Mouse (Mus musculus): ENCODE measurements at regions not wholly inside any gene's neighbourhood (a gene's known extent, or its start where the extent isn't known, plus 50 kb on each side); places are given as distances from the start of the nearest gene placed in this dataset.
"Not testable (repeated sequence)": the region's sequence is repeated elsewhere in the genome, so short reads cannot be mapped to it uniquely, and the experiment has no call there.

GRCm38 (mm10) chr13:97371200-97371599 is 130.3 kb downstream of the Enc1 start:
- Histone ChIP-seq H3K27me3 (replicated peaks) (peaks cover 9% of the 10 kb centered on the region), H3K9me3 (replicated peaks) (no peaks in the 10 kb centered on the region), H3K36me3 (no peaks in the 10 kb centered on the region), H3K4me3 (no peak overlapping the region), H3K4me1 (replicated peaks) (0 out of 2 replicates have a peak, but pooled peaks cover 6% of the 10 kb centered on the region), H3K27ac (ENCODE audit: poor library complexity, severe bottlenecking) (no peak overlapping the region), H3K9ac (no peak overlapping the region), H3K4me2 (no peak overlapping the region)
- ATAC-seq (ENCODE audit: insufficient number of reproducible peaks, low FRiP score) = no peak
- 87% methylated on average over 3 of the region's 3 CpGs for WGBS

GRCm38 (mm10) chr13:97366723-97367122 is 125.8 kb downstream of the Enc1 start:
- peaks cover 31% of the 10 kb centered on the region for H3K27me3 ChIP-seq (replicated peaks)
- no peak for ATAC-seq (ENCODE audit: insufficient number of reproducible peaks, low FRiP score)
- H3K9me3 ChIP-seq (replicated peaks) = no peaks in the 10 kb centered on the region
- no peak overlapping the region for H3K4me2 ChIP-seq
- H3K4me3 ChIP-seq = no peak overlapping the region
- peaks cover 18% of the 10 kb centered on the region for H3K4me1 ChIP-seq (replicated peaks)
- H3K27ac ChIP-seq (ENCODE audit: poor library complexity, severe bottlenecking) = no peak overlapping the region
- WGBS = 71% methylated on average over 8 of the region's 8 CpGs
- no peaks in the 10 kb centered on the region for H3K36me3 ChIP-seq
- H3K9ac ChIP-seq = no peak overlapping the region

- Histone ChIP-seq H3K9ac (no peak overlapping the region), H3K36me3 (no peaks in the 10 kb centered on the region), H3K4me2 (no peak overlapping the region), H3K27me3 (replicated peaks) (peaks cover 28% of the 10 kb centered on the region), H3K4me3 (no peak overlapping the region), H3K27ac (ENCODE audit: poor library complexity, severe bottlenecking) (no peak overlapping the region), H3K9me3 (replicated peaks) (no peaks in the 10 kb centered on the region), H3K4me1 (replicated peaks) (peaks cover 22% of the 10 kb centered on the region)
- WGBS = 24% methylated on average over 18 of the region's 18 CpGs
- no peak for ATAC-seq (ENCODE audit: insufficient number of reproducible peaks, low FRiP score)
Measured at GRCm38 (mm10) chr13:97365557-97366244, 124.8 kb downstream of the Enc1 start.

DNA sequence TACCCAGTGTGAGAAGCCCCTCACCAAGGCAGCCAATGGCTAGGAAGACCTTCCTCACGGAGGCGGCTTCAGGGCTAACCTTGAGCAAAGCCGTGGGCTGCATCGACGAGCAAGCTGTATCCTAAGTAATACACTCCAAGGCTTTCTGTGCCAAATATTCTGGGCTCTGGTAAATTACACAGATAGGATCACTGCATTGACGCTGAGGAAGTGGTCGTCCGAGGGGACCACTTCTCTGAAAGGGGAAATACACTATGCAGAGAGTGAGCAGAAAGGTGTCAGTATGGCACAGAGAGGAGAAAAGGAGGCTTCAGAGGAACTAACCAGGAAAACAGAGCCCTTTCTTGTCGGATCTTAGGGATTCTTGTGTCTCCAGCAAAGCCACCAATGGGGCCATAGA is 124.1 kb downstream of the Enc1 start:
- H3K27ac ChIP-seq (ENCODE audit: poor library complexity, severe bottlenecking) = no peak overlapping the region
- 51% methylated on average over 9 of the region's 9 CpGs for WGBS
- no peak for ATAC-seq (ENCODE audit: insufficient number of reproducible peaks, low FRiP score)
- no peak overlapping the region for H3K9ac ChIP-seq
- H3K4me2 ChIP-seq = no peak overlapping the region
- peaks cover 26% of the 10 kb centered on the region for H3K27me3 ChIP-seq (replicated peaks)
- H3K36me3 ChIP-seq = no peaks in the 10 kb centered on the region
- peaks cover 25% of the 10 kb centered on the region for H3K4me1 ChIP-seq (replicated peaks)
- H3K4me3 ChIP-seq = no peak overlapping the region
- no peaks in the 10 kb centered on the region for H3K9me3 ChIP-seq (replicated peaks)

DNA sequence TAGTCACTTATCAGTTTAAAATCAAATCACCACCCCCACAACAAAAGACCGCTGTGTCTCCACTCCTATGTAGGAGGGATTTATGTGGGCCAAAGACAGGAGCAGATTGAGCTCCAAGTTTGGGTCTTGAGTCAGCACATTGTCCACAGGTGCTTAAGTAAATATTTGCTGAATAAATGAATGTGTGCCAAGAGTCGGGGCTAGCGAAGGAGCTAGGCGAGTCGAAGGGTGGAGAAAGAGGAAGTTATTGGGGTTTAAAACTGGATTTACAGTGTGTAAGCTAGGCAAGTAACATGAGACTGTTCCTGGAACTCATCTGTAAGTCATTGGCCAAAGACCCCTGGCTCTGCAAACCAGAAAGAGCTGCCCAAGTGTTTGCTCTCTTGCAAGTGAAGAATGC is 122.9 kb downstream of the Enc1 start:
- no peaks in the 10 kb centered on the region for H3K9me3 ChIP-seq (replicated peaks)
- H3K36me3 ChIP-seq = no peaks in the 10 kb centered on the region
- H3K9ac ChIP-seq = no peak overlapping the region
- peaks cover 25% of the 10 kb centered on the region for H3K4me1 ChIP-seq (replicated peaks)
- no peak overlapping the region for H3K27ac ChIP-seq (ENCODE audit: poor library complexity, severe bottlenecking)
- no peak overlapping the region for H3K4me2 ChIP-seq
- whole genome bisulfite sequencing = 80% methylated on average over 5 of the region's 5 CpGs
- peaks cover 29% of the 10 kb centered on the region for H3K27me3 ChIP-seq (replicated peaks)
- ATAC-seq (ENCODE audit: insufficient number of reproducible peaks, low FRiP score) = no peak
- H3K4me3 ChIP-seq = no peak overlapping the region

DNA sequence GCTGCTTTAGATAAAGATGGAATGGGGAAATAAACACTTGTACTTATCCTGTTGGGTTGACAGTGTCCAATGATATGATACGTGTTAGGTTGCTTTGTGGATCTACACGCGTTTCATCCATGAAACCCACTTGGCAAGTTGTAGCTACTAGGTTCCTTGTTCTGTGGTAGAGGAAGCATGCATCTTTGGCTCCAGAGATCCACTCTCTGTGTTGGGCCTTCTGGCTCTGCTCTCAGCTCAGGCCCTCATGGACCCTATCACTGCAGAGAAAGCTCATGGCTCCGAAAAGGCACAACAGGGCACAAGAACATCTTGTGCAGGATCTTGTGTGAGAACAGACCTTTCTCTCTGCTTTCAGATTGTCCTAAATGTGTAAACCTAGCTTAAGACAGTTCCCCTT is 122.3 kb downstream of the Enc1 start:
- H3K27ac ChIP-seq (ENCODE audit: poor library complexity, severe bottlenecking) = no peak overlapping the region
- peaks cover 29% of the 10 kb centered on the region for H3K27me3 ChIP-seq (replicated peaks)
- H3K4me3 ChIP-seq = no peak overlapping the region
- H3K4me1 ChIP-seq (replicated peaks) = peaks cover 27% of the 10 kb centered on the region
- ATAC-seq (ENCODE audit: insufficient number of reproducible peaks, low FRiP score) = no peak
- H3K36me3 ChIP-seq = no peaks in the 10 kb centered on the region
- 52% methylated on average over 4 of the region's 4 CpGs for WGBS
- H3K9ac ChIP-seq = no peak overlapping the region
- H3K9me3 ChIP-seq (replicated peaks) = no peaks in the 10 kb centered on the region
- no peak overlapping the region for H3K4me2 ChIP-seq

- no peak overlapping the region for H3K9ac ChIP-seq
- H3K4me1 ChIP-seq (replicated peaks) = peaks cover 42% of the 10 kb centered on the region
- no peaks in the 10 kb centered on the region for H3K9me3 ChIP-seq (replicated peaks)
- no peak overlapping the region for H3K27ac ChIP-seq (ENCODE audit: poor library complexity, severe bottlenecking)
- H3K4me3 ChIP-seq = no peak overlapping the region
- H3K27me3 ChIP-seq (replicated peaks) = peaks cover 19% of the 10 kb centered on the region
- no peak overlapping the region for H3K4me2 ChIP-seq
- H3K36me3 ChIP-seq = no peaks in the 10 kb centered on the region
- no peak for ATAC-seq (ENCODE audit: insufficient number of reproducible peaks, low FRiP score)
- 49% methylated on average over 9 of the region's 9 CpGs for WGBS
Measured at GRCm38 (mm10) chr13:97360551-97360950, 119.6 kb downstream of the Enc1 start.

GRCm38 (mm10) chr13:97358781-97359305 is 117.9 kb downstream of the Enc1 start:
- H3K4me1 ChIP-seq (replicated peaks) = peaks cover 47% of the 10 kb centered on the region
- H3K27me3 ChIP-seq (replicated peaks) = peaks cover 8% of the 10 kb centered on the region; the same call in 1 of the 2 replicates
- no peak overlapping the region for H3K4me2 ChIP-seq
- H3K9me3 ChIP-seq (replicated peaks) = no peaks in the 10 kb centered on the region
- H3K36me3 ChIP-seq = no peaks in the 10 kb centered on the region
- H3K4me3 ChIP-seq = no peak overlapping the region
- H3K27ac ChIP-seq (ENCODE audit: poor library complexity, severe bottlenecking) = no peak overlapping the region
- WGBS = 87% methylated on average over 8 of the region's 8 CpGs
- no peak for ATAC-seq (ENCODE audit: insufficient number of reproducible peaks, low FRiP score)
- no peak overlapping the region for H3K9ac ChIP-seq

- Histone ChIP-seq H3K4me1 (replicated peaks) (peaks cover 46% of the 10 kb centered on the region), H3K9me3 (replicated peaks) (no peaks in the 10 kb centered on the region), H3K4me3 (no peak overlapping the region), H3K4me2 (no peak overlapping the region), H3K27ac (ENCODE audit: poor library complexity, severe bottlenecking) (no peak overlapping the region), H3K9ac (no peak overlapping the region), H3K27me3 (replicated peaks) (peaks cover 13% of the 10 kb centered on the region; the same call in 1 of the 2 replicates), H3K36me3 (no peaks in the 10 kb centered on the region)
- WGBS = 79% methylated on average over 6 of the region's 6 CpGs
- no peak for ATAC-seq (ENCODE audit: insufficient number of reproducible peaks, low FRiP score)
Measured at GRCm38 (mm10) chr13:97358261-97358660, 117.4 kb downstream of the Enc1 start.

DNA sequence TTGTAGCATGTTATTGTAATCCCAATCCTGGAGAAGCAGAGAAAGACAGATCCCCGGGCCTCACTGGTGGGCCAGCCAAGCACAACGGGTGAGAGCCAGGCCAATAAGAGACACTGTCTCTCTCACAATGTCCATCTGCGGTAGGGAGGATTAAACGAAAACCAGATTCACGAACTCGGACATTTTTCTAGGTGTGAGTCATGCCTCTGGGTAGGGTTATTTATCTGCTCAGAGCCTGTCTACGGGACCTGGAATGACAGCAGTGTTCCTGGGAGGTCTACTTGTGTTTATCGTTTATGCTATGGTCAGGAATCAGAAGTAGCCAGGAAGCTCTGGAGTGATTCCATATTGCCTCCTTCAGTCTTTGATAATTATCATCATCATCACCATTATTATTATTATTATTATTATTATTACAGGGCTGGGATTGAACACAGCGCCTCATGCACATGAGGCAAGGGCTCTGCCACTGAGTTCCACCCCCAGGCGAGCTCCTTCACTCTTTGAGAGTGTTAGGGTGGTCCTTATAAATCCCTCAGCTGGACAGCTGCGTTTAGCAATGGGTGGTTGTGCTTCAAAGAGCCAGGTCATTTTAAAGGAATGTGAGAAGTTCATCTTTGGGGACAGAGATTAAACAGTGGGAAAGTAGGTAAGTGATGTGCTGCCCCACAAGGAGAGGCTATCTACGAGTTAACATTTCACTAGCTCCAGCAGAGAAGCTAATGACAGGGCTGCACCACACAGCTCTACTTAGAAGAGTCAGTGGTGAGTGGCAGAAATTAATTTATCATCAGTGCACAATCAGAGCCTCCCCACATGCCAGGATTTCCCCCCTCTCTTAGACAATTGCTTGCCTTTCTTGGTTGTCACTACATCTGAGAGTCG is 116.3 kb downstream of the Enc1 start:
- Histone ChIP-seq H3K9ac (no peak overlapping the region), H3K4me3 (no peak overlapping the region), H3K4me2 (no peak overlapping the region), H3K27ac (ENCODE audit: poor library complexity, severe bottlenecking) (no peak overlapping the region), H3K36me3 (no peaks in the 10 kb centered on the region), H3K27me3 (replicated peaks) (peaks cover 15% of the 10 kb centered on the region; the same call in 1 of the 2 replicates), H3K4me1 (replicated peaks) (peaks cover 37% of the 10 kb centered on the region), H3K9me3 (replicated peaks) (no peaks in the 10 kb centered on the region)
- ATAC-seq (ENCODE audit: insufficient number of reproducible peaks, low FRiP score) = no peak
- WGBS = 28% methylated on average over 13 of the region's 13 CpGs

DNA sequence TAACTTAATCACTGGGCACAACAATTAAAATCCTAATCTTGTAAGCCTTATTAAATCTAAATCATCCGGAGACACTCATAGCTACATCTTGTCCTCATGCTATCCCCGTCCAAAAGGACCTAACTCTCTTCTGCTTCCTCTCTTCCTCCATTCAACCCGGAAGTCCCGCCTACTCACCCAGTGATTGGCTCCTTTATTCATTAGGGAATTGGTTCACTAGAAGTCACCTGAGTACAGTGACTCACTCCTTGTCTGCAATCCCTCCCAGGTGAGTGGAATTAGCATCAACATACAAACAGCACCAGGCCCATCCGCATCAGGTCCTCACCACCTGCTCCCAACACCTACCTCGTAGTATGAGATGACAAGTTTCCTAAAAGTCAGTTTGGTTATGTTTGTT is 114.5 kb downstream of the Enc1 start:
- Histone ChIP-seq H3K4me1 (replicated peaks) (peaks cover 30% of the 10 kb centered on the region), H3K27me3 (replicated peaks) (peaks cover 17% of the 10 kb centered on the region; the same call in 1 of the 2 replicates)
- ATAC-seq (ENCODE audit: insufficient number of reproducible peaks, low FRiP score); H3K36me3 ChIP-seq; H3K4me2 ChIP-seq; H3K4me3 ChIP-seq; H3K9ac ChIP-seq; H3K9me3 ChIP-seq (replicated peaks); H3K27ac ChIP-seq (ENCODE audit: poor library complexity, severe bottlenecking): not testable (repeated sequence)
- WGBS = 91% methylated on average over 6 of the region's 6 CpGs
